18 mouse cellular contexts compared by ENCODE assay signal in genomic region chr10:123052021-123052420, GRCm38 (mm10). TPM values are rescaled to one million over a fixed set of nuclear protein-coding genes. Genes with fewer than 3 reads are reported as not detected.
DNase-seq lines count a peak whose midpoint lies in the region; ATAC-seq and TF ChIP-seq lines count a peak whose summit lies in the region.
"Had no signal": no experiment of that assay in that cellular context is flagged by ENCODE, and none has a peak within 500 bp of the region (broad histone marks: within the 10 kb centered on the region; RNA-seq: fewer than 3 reads in every experiment).

No protein-coding gene starts in this region.

- H3K9ac ChIP-seq in heart, adult 2 months (ENCODE audit: low read depth, low read length), result no peak overlapping the region
- no peak overlapping the region for H3K9ac ChIP-seq in intestine, postnatal 0 days (ENCODE audit: low read depth, low read length)
- H3K9ac ChIP-seq in intestine, embryonic 16.5 days (ENCODE audit: low read depth, low read length), result no peak overlapping the region
- no peak overlapping the region for H3K9ac ChIP-seq in lung, embryonic 15.5 days
- H3K9ac ChIP-seq: forebrain, embryonic 13.5 days; hindbrain, embryonic 12.5 days; liver, embryonic 14.5 days had no signal

- H3K4me3 ChIP-seq in heart, embryonic 10.5 days, result no peak overlapping the region
- H3K4me3 ChIP-seq in heart, adult 2 months, result no peak overlapping the region
- no peak overlapping the region for H3K4me3 ChIP-seq in intestine, postnatal 0 days (ENCODE audit: low read depth, low read length)
- no peak overlapping the region for H3K4me3 ChIP-seq in intestine, embryonic 16.5 days (ENCODE audit: low read length)
- H3K4me3 ChIP-seq in lung, embryonic 15.5 days, result no peak overlapping the region
- no peak overlapping the region for H3K4me3 ChIP-seq in lung, adult 2 months (replicated peaks; ENCODE audit: extremely low read depth, low read depth, low read length)
- H3K4me3 ChIP-seq: forebrain, embryonic 13.5 days; hindbrain, embryonic 12.5 days; limb, embryonic 10.5 days had no signal

- ATAC-seq in intestine, postnatal 0 days, result peak; percentile 16; the same call in 1 of the 2 replicates
- no peak for ATAC-seq in intestine, embryonic 16.5 days
- no peak for ATAC-seq in lung, embryonic 15.5 days (ENCODE audit: borderline replicate concordance, extremely low read depth, low FRiP score, low TSS enrichment)
- ATAC-seq: forebrain, embryonic 13.5 days; inflammation-experienced regulatory T-cells, adult 6 months; midbrain, embryonic 16.5 days had no signal

- 69% methylated on average over 7 of the region's 7 CpGs for WGBS in heart, embryonic 10.5 days
- 49% methylated on average over 7 of the region's 7 CpGs for WGBS in heart, adult 2 months
- WGBS in intestine, postnatal 0 days, result 43% methylated on average over 7 of the region's 7 CpGs
- WGBS in intestine, embryonic 16.5 days, result 76% methylated on average over 7 of the region's 7 CpGs
- WGBS in lung, embryonic 15.5 days, result 37% methylated on average over 7 of the region's 7 CpGs
- WGBS in lung, adult 2 months, result 40% methylated on average over 7 of the region's 7 CpGs

- TF ChIP-seq EP300 in heart, adult 2 months (IDR thresholded peaks at IDR 0.05; ENCODE audit: insufficient read depth, low read depth, low read length), result no peak

- H3K27me3 ChIP-seq in heart, embryonic 10.5 days (ENCODE audit: insufficient read depth, poor library complexity, severe bottlenecking), result no peaks in the 10 kb centered on the region
- H3K27me3 ChIP-seq in heart, adult 2 months (ENCODE audit: control insufficient read depth, insufficient read depth, low read length), result no peaks in the 10 kb centered on the region
- no peaks in the 10 kb centered on the region for H3K27me3 ChIP-seq in intestine, postnatal 0 days (replicated peaks; ENCODE audit: control insufficient read depth, insufficient read depth, low read length)
- no peaks in the 10 kb centered on the region for H3K27me3 ChIP-seq in intestine, embryonic 16.5 days (replicated peaks; ENCODE audit: control insufficient read depth, insufficient read depth, low read length)
- H3K27me3 ChIP-seq in lung, embryonic 15.5 days, result no peaks in the 10 kb centered on the region
- H3K27me3 ChIP-seq: forebrain, embryonic 13.5 days; hindbrain, embryonic 12.5 days had no signal

- no peaks in the 10 kb centered on the region for H3K9me3 ChIP-seq in heart, embryonic 10.5 days
- no peaks in the 10 kb centered on the region for H3K9me3 ChIP-seq in intestine, postnatal 0 days (ENCODE audit: control insufficient read depth)
- no peaks in the 10 kb centered on the region for H3K9me3 ChIP-seq in intestine, embryonic 16.5 days (ENCODE audit: control insufficient read depth, low read length)
- no peaks in the 10 kb centered on the region for H3K9me3 ChIP-seq in lung, embryonic 15.5 days
- H3K9me3 ChIP-seq: forebrain, embryonic 13.5 days; hindbrain, embryonic 12.5 days; limb, embryonic 10.5 days had no signal

- TF ChIP-seq CTCF in heart, adult 2 months (IDR thresholded peaks at IDR 0.05), result no peak
- TF ChIP-seq CTCF in intestine, postnatal 0 days (IDR thresholded peaks at IDR 0.05; ENCODE audit: low read depth), result no peak
- no peak for TF ChIP-seq CTCF in lung, adult 2 months (IDR thresholded peaks at IDR 0.05; ENCODE audit: insufficient read depth, low read length)

- no peak for TF ChIP-seq POLR2A in heart, adult 2 months (IDR thresholded peaks at IDR 0.05; ENCODE audit: insufficient read depth, low read depth, low read length)
- no peak for TF ChIP-seq POLR2A in lung, adult 2 months (IDR thresholded peaks at IDR 0.05; ENCODE audit: borderline replicate concordance, extremely low read depth, low read depth, low read length)

- DNase-seq in heart, embryonic 10.5 days (ENCODE audit: low spot score), result peak; percentile 59
- DNase-seq in heart, adult 2 months, result no peak
- DNase-seq in lung, adult 2 months, result no peak
- peak; percentile 33 for DNase-seq in lung, postnatal 36 days
- no peak for DNase-seq in right cerebral cortex, adult 2 months (ENCODE audit: low spot score in 2 of 2)
- DNase-seq: adrenal gland, adult 2 months; cerebellum, postnatal 10 days; retina, postnatal 1 day; thymus, postnatal 4 days had no signal

- intact Hi-C loops in heart, adult 2 months (cut with DNase I), result no loop called here

- no peak overlapping the region for H3K27ac ChIP-seq in heart, embryonic 10.5 days
- no peak overlapping the region; the same call in 1 of the 2 replicates for H3K27ac ChIP-seq in heart, adult 2 months
- H3K27ac ChIP-seq in intestine, postnatal 0 days (ENCODE audit: low read depth, low read length), result no peak overlapping the region
- no peak overlapping the region for H3K27ac ChIP-seq in intestine, embryonic 16.5 days (ENCODE audit: low read length)
- H3K27ac ChIP-seq in lung, embryonic 15.5 days, result peak overlapping the region; percentile 9; the same call in 1 of the 2 replicates
- H3K27ac ChIP-seq: forebrain, embryonic 13.5 days; hindbrain, embryonic 12.5 days; limb, embryonic 10.5 days; liver, embryonic 14.5 days had no signal

- H3K79me2 ChIP-seq in heart, adult 2 months (replicated peaks; ENCODE audit: control insufficient read depth, insufficient read depth, low read length), result peaks cover 4% of the 10 kb centered on the region

- H3K4me1 ChIP-seq in heart, embryonic 10.5 days, result peaks cover 22% of the 10 kb centered on the region; the same call in 1 of the 2 replicates
- H3K4me1 ChIP-seq in heart, adult 2 months (ENCODE audit: control insufficient read depth, insufficient read depth, low read length), result peaks cover 6% of the 10 kb centered on the region
- H3K4me1 ChIP-seq in intestine, postnatal 0 days (replicated peaks; ENCODE audit: control insufficient read depth, insufficient read depth, low read length), result no peaks in the 10 kb centered on the region
- H3K4me1 ChIP-seq in intestine, embryonic 16.5 days (ENCODE audit: control insufficient read depth, insufficient read depth, low read length), result no peaks in the 10 kb centered on the region
- H3K4me1 ChIP-seq in lung, embryonic 15.5 days, result peaks cover 16% of the 10 kb centered on the region; the same call in 1 of the 2 replicates
- H3K4me1 ChIP-seq in lung, adult 2 months (ENCODE audit: control insufficient read depth, insufficient read depth, low read length), result peaks cover 7% of the 10 kb centered on the region
- H3K4me1 ChIP-seq: forebrain, embryonic 13.5 days; hindbrain, embryonic 12.5 days; limb, embryonic 10.5 days had no signal

- no peak overlapping the region for H3K4me2 ChIP-seq in intestine, postnatal 0 days (replicated peaks; ENCODE audit: low read depth)
- no peak overlapping the region for H3K4me2 ChIP-seq in intestine, embryonic 16.5 days (ENCODE audit: low read depth, low read length)
- no peak overlapping the region for H3K4me2 ChIP-seq in lung, embryonic 15.5 days
- H3K4me2 ChIP-seq: forebrain, embryonic 13.5 days; hindbrain, embryonic 12.5 days had no signal

- H3K36me3 ChIP-seq in heart, embryonic 10.5 days, result peaks cover 27% of the 10 kb centered on the region
- H3K36me3 ChIP-seq in heart, adult 2 months (ENCODE audit: control insufficient read depth, insufficient read depth, low read length), result peaks cover 2% of the 10 kb centered on the region; the same call in 1 of the 2 replicates
- peaks cover 14% of the 10 kb centered on the region for H3K36me3 ChIP-seq in intestine, postnatal 0 days (ENCODE audit: control insufficient read depth, insufficient read depth)
- H3K36me3 ChIP-seq in intestine, embryonic 16.5 days (ENCODE audit: control insufficient read depth, insufficient read depth, low read length), result peaks cover 3% of the 10 kb centered on the region; the same call in 1 of the 2 replicates
- peaks cover 14% of the 10 kb centered on the region for H3K36me3 ChIP-seq in lung, embryonic 15.5 days

RNA-seq across cellular contexts. Expression of gene Mon2, which starts 24.3 kb away (rescaled TPM):
- polyA plus RNA-seq in heart, embryonic 10.5 days (2016; fragmentation: Nextera tagmentation; extraction: Ambion mirVana), result 19.1 and 19.7 TPM in 2 replicates
- total RNA-seq in heart, adult 2 months (2021), result 10 to 100 TPM; 35.7 to 39.5 TPM
- 29.0 and 33.7 TPM in 2 replicates for polyA plus RNA-seq in heart, adult 2 months (2012; rRNA removed)
- polyA plus RNA-seq in intestine, postnatal 0 days (2015; fragmentation: Nextera tagmentation; extraction: Ambion mirVana), result 16.4 and 22.1 TPM in 2 replicates
- polyA plus RNA-seq in intestine, embryonic 16.5 days (2015; fragmentation: Nextera tagmentation; extraction: Ambion mirVana), result 11.7 and 13.4 TPM in 2 replicates
- polyA plus RNA-seq in lung, embryonic 15.5 days (2015; fragmentation: Nextera tagmentation; extraction: Ambion mirVana), result 26.8 and 28.7 TPM in 2 replicates
- polyA plus RNA-seq in lung, adult 2 months (2012; rRNA removed), result 47.3 and 69.0 TPM in 2 replicates

Comparison
In these comparisons a context has a peak if more than half of its experiments do, and no peak if none do; other contexts are left out.
1. DNase-seq: peak in heart, embryonic 10.5 days (single experiment) and lung, postnatal 36 days (single experiment); none in heart, adult 2 months (0 of 2), lung, adult 2 months (single experiment) and right cerebral cortex, adult 2 months (0 of 2).